Mouse (Mus musculus): Measurements from ENCODE around the gene Myl10. TPM values are rescaled to one million over a fixed set of nuclear protein-coding genes. Genes with fewer than 3 reads are reported as not detected.

Myl10 gene
- polyA plus RNA-seq, 1 experiment = 0.07 TPM

DNA sequence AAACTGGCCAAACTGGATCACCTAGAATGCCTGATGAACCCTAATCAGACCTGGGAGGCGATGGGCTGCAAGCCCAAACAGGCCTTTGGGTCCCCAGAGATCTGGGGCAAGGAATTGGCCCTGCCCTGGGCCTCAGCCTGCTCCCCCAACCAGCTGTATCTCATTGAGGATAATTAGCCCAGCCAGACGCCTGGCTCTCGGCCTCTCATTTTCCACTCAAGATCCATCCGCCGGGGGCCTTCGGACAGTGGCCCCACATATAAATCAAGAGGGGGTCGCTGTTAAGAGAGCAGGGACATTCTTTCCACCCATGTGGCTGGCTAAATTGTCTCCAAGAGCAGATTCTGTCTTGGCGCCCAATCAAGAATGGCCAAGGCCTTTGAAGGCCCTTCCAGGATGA lies 11.2 kb downstream of the Myl10 start:
- Histone ChIP-seq H3K36me3 (ENCODE audit: control insufficient read depth, insufficient read depth) (no peaks in the 10 kb centered on the region), H3K79me2 (ENCODE audit: control insufficient read depth, insufficient read depth) (no peaks in the 10 kb centered on the region)
- TF ChIP-seq MYOD1 (IDR thresholded peaks at IDR 0.05; ENCODE audit: control insufficient read depth, insufficient read length, low read depth) = no peak
- TF ChIP-seq MAX (IDR thresholded peaks at IDR 0.05) = no peak
- TF ChIP-seq CEBPB (IDR thresholded peaks at IDR 0.05; ENCODE audit: low read depth) = no peak
- no peak for TF ChIP-seq FOSL1 (IDR thresholded peaks at IDR 0.05; ENCODE audit: insufficient read depth, low read length, poor library complexity, severe bottlenecking)
- no peak for TF ChIP-seq MYOG (IDR thresholded peaks at IDR 0.05; ENCODE audit: control insufficient read depth, extremely low read depth, insufficient read length)
- no peak for TF ChIP-seq CTCF (IDR thresholded peaks at IDR 0.05; ENCODE audit: control insufficient read depth, insufficient read depth, insufficient read length)
- TF ChIP-seq USF1 (IDR thresholded peaks at IDR 0.05; ENCODE audit: low read depth) = no peak

DNA sequence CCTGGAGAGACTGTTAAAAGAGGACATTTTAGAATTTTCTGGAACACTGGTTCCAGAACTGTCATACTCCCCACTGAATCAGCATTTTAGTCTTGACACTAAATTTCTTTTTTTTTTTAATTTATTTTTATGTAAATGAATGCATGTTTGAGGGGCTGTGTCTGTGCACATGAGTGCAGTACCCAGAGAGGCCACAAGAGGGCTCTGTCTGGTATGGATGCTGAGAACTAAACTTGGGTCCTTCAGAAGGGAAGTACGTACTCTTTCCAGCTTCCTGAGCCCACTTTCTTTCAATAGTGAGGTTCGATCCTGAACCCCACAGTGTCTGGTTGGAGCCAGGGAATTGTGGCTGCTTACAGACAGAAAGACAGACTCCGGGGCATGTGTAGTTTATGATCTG lies 12.6 kb downstream of the Myl10 start:
- no peaks in the 10 kb centered on the region for H3K36me3 ChIP-seq (ENCODE audit: control insufficient read depth, insufficient read depth)
- H3ac ChIP-seq (ENCODE audit: control insufficient read depth, insufficient read length, low read depth) = no peak overlapping the region
- no peaks in the 10 kb centered on the region for H3K79me2 ChIP-seq (ENCODE audit: control insufficient read depth, insufficient read depth)
- no peak for TF ChIP-seq CEBPB (IDR thresholded peaks at IDR 0.05; ENCODE audit: low read depth)
- no peak for TF ChIP-seq MAX (IDR thresholded peaks at IDR 0.05)
- TF ChIP-seq FOSL1 (IDR thresholded peaks at IDR 0.05; ENCODE audit: insufficient read depth, low read length, poor library complexity, severe bottlenecking) = no peak
- TF ChIP-seq USF1 (IDR thresholded peaks at IDR 0.05; ENCODE audit: low read depth) = no peak
- TF ChIP-seq MYOD1 (IDR thresholded peaks at IDR 0.05; ENCODE audit: control insufficient read depth, insufficient read length, low read depth) = no peak
- no peak for TF ChIP-seq MYOG (IDR thresholded peaks at IDR 0.05; ENCODE audit: control insufficient read depth, extremely low read depth, insufficient read length)
- no peaks in the 10 kb centered on the region for H3K27me3 ChIP-seq (ENCODE audit: control insufficient read depth, insufficient read depth, insufficient read length)
- H3K4me3 ChIP-seq (ENCODE audit: insufficient read depth, poor library complexity, severe bottlenecking) = no peak overlapping the region
- H3K79me3 ChIP-seq (ENCODE audit: low read depth) = no peaks in the 10 kb centered on the region

More for the DNA sequence above, 11.2 kb downstream of the Myl10 start:
- no peak overlapping the region for H3K4me3 ChIP-seq (ENCODE audit: insufficient read depth, poor library complexity, severe bottlenecking)
- H3K79me3 ChIP-seq (ENCODE audit: low read depth) = no peaks in the 10 kb centered on the region
- no peak overlapping the region for H3ac ChIP-seq (ENCODE audit: control insufficient read depth, insufficient read length, low read depth)
- no peaks in the 10 kb centered on the region for H3K27me3 ChIP-seq (ENCODE audit: control insufficient read depth, insufficient read depth, insufficient read length)

- TF ChIP-seq CTCF (IDR thresholded peaks at IDR 0.05; ENCODE audit: control insufficient read depth, insufficient read depth, insufficient read length) (peak; percentile 75), MAX (IDR thresholded peaks at IDR 0.05) (no peak), MYOG (IDR thresholded peaks at IDR 0.05; ENCODE audit: control insufficient read depth, extremely low read depth, insufficient read length) (no peak), CEBPB (IDR thresholded peaks at IDR 0.05; ENCODE audit: low read depth) (no peak)
Observed at GRCm38 (mm10) chr5:136706803-136707202, 13.9 kb downstream of the Myl10 start.

DNA sequence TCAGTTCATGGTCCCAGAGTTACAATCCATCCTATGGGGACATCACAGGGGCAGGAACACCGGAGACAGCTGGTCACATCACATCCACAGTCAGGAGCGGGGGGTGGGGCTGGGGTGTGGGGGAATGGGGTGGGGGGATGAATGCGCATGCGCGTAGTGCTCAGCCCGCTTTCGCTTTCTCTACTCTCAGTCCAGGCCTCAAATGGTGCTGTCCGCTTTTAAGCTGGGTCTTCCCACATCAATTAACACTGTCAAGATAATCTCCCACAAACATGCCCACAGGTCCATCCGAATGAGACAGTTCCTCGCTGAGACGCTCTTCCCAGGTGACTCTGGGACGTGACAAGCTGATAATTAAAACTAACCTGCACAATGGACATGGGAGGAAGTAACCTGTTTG lies 15.2 kb downstream of the Myl10 start:
- H3ac ChIP-seq (ENCODE audit: control insufficient read depth, insufficient read length, low read depth) = no peak overlapping the region
- H3K4me3 ChIP-seq (ENCODE audit: insufficient read depth, poor library complexity, severe bottlenecking) = no peak overlapping the region
- H3K79me3 ChIP-seq (ENCODE audit: low read depth) = no peaks in the 10 kb centered on the region
- no peaks in the 10 kb centered on the region for H3K27me3 ChIP-seq (ENCODE audit: control insufficient read depth, insufficient read depth, insufficient read length)
- H3K36me3 ChIP-seq (ENCODE audit: control insufficient read depth, insufficient read depth) = no peaks in the 10 kb centered on the region
- TF ChIP-seq MYOD1 (IDR thresholded peaks at IDR 0.05; ENCODE audit: control insufficient read depth, insufficient read length, low read depth) (no peak), CEBPB (IDR thresholded peaks at IDR 0.05; ENCODE audit: low read depth) (no peak), MAX (IDR thresholded peaks at IDR 0.05) (no peak), USF1 (IDR thresholded peaks at IDR 0.05; ENCODE audit: low read depth) (no peak), FOSL1 (IDR thresholded peaks at IDR 0.05; ENCODE audit: insufficient read depth, low read length, poor library complexity, severe bottlenecking) (no peak), MYOG (IDR thresholded peaks at IDR 0.05; ENCODE audit: control insufficient read depth, extremely low read depth, insufficient read length) (no peak), CTCF (IDR thresholded peaks at IDR 0.05; ENCODE audit: control insufficient read depth, insufficient read depth, insufficient read length) (no peak)
- H3K79me2 ChIP-seq (ENCODE audit: control insufficient read depth, insufficient read depth) = no peaks in the 10 kb centered on the region

More at GRCm38 (mm10) chr5:136706803-136707202, 13.9 kb downstream of the Myl10 start:
- Histone ChIP-seq H3K79me3 (ENCODE audit: low read depth) (no peaks in the 10 kb centered on the region), H3K4me3 (ENCODE audit: insufficient read depth, poor library complexity, severe bottlenecking) (no peak overlapping the region), H3ac (ENCODE audit: control insufficient read depth, insufficient read length, low read depth) (no peak overlapping the region), H3K79me2 (ENCODE audit: control insufficient read depth, insufficient read depth) (no peaks in the 10 kb centered on the region), H3K27me3 (ENCODE audit: control insufficient read depth, insufficient read depth, insufficient read length) (no peaks in the 10 kb centered on the region), H3K36me3 (ENCODE audit: control insufficient read depth, insufficient read depth) (no peaks in the 10 kb centered on the region)

DNA sequence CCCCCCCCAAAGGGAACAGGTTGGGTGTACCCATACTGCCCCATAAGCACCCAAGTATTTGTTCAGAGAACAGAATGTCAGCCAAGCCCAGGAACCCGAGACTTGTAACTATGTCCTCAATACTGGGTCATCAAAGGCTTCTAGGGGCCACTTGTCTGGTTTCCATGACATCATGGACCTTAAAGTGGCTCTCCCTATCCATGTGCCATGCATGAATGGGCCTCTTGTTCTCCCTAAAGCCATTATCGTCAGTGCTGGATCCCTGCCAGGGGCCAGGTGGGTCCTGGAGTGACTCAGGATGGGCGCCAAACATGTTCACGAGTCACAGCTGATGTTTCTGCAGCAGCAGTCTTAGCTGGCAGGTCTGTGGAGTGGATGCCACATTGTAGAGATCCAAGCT lies 17.8 kb downstream of the Myl10 start:
- Histone ChIP-seq H3K27me3 (ENCODE audit: control insufficient read depth, insufficient read depth, insufficient read length) (no peaks in the 10 kb centered on the region), H3ac (ENCODE audit: control insufficient read depth, insufficient read length, low read depth) (no peak overlapping the region), H3K4me3 (ENCODE audit: insufficient read depth, poor library complexity, severe bottlenecking) (no peak overlapping the region), H3K79me3 (ENCODE audit: low read depth) (no peaks in the 10 kb centered on the region), H3K36me3 (ENCODE audit: control insufficient read depth, insufficient read depth) (no peaks in the 10 kb centered on the region), H3K79me2 (ENCODE audit: control insufficient read depth, insufficient read depth) (no peaks in the 10 kb centered on the region)
- TF ChIP-seq MYOG (IDR thresholded peaks at IDR 0.05; ENCODE audit: control insufficient read depth, extremely low read depth, insufficient read length) (no peak), MYOD1 (IDR thresholded peaks at IDR 0.05; ENCODE audit: control insufficient read depth, insufficient read length, low read depth) (no peak), FOSL1 (IDR thresholded peaks at IDR 0.05; ENCODE audit: insufficient read depth, low read length, poor library complexity, severe bottlenecking) (no peak), USF1 (IDR thresholded peaks at IDR 0.05; ENCODE audit: low read depth) (no peak), CEBPB (IDR thresholded peaks at IDR 0.05; ENCODE audit: low read depth) (no peak), CTCF (IDR thresholded peaks at IDR 0.05; ENCODE audit: control insufficient read depth, insufficient read depth, insufficient read length) (no peak), MAX (IDR thresholded peaks at IDR 0.05) (no peak)

DNA sequence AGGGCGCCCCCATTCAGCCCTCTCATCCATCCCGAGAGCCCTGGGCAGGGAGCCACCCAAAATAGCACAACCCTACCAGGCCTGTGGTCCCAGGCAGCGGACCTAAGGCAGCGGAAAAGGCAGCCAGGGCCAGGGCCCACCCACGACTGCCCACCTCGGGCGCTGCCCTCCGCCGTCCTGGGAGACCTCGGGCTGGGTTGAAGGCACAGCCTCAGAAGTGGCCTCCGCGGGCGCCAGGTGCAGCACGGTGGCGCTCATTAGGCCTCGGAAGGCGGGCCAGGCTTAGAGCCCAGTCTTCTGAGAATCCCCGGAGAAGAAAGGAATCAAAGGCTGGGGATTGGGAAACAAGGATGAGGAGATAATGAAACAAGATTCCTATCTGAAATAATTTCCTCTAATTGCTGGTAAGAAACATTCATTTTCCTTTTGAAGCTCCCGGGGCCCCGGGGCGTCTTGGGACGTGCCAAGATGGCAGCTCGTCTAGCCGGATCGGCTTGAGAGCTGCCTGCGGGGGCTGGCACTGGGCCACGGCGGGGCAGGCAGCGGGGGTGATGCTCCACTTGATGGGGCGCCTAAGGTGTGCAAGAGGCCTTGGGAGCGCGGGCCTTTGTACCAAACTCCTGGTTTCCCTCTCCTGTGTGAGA lies 21.4 kb downstream of the Myl10 start:
- Histone ChIP-seq H3ac (ENCODE audit: control insufficient read depth, insufficient read length, low read depth) (no peak overlapping the region), H3K36me3 (ENCODE audit: control insufficient read depth, insufficient read depth) (no peaks in the 10 kb centered on the region), H3K27me3 (ENCODE audit: control insufficient read depth, insufficient read depth, insufficient read length) (no peaks in the 10 kb centered on the region), H3K79me3 (ENCODE audit: low read depth) (no peaks in the 10 kb centered on the region), H3K4me3 (ENCODE audit: insufficient read depth, poor library complexity, severe bottlenecking) (no peak overlapping the region), H3K79me2 (ENCODE audit: control insufficient read depth, insufficient read depth) (no peaks in the 10 kb centered on the region)
- TF ChIP-seq FOSL1 (IDR thresholded peaks at IDR 0.05; ENCODE audit: insufficient read depth, low read length, poor library complexity, severe bottlenecking) = no peak
- no peak for TF ChIP-seq CTCF (IDR thresholded peaks at IDR 0.05; ENCODE audit: control insufficient read depth, insufficient read depth, insufficient read length)
- no peak for TF ChIP-seq CEBPB (IDR thresholded peaks at IDR 0.05; ENCODE audit: low read depth)
- TF ChIP-seq MYOG (IDR thresholded peaks at IDR 0.05; ENCODE audit: control insufficient read depth, extremely low read depth, insufficient read length) = no peak
- TF ChIP-seq MAX (IDR thresholded peaks at IDR 0.05) = no peak
- TF ChIP-seq MYOD1 (IDR thresholded peaks at IDR 0.05; ENCODE audit: control insufficient read depth, insufficient read length, low read depth) = no peak
- TF ChIP-seq USF1 (IDR thresholded peaks at IDR 0.05; ENCODE audit: low read depth) = no peak
